Mouse (Mus musculus): ENCODE data around the gene Grin2b.
"Not testable (repeated sequence)": the region's sequence is repeated elsewhere in the genome, so short reads cannot be mapped to it uniquely, and the experiment has no call there.

Grin2b gene

DNA sequence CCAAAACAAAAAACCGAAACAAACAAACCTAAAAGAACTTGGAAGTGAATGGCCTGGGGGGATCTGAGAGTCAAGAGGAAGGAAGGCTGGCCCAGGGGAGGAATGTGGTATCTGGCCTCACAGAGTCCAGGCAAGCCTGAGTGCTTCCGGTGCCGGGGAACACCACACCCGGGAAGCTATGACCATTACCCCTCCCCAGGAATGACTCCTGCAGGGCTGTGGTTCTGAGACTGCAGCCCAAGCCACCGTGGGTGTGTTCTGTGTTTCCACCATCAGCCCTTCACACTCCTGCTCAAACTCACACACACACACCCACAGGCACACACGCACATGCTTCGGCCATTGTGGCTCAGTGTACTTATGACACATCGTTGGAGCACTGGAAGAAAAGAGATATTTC lies 459.6 kb downstream of the Grin2b start:
- in situ Hi-C loops (cut with MboI; ENCODE audit: unreplicated experiment in 2 of 2), result no loop called here

GRCm38 (mm10) chr6:135706850-135707522 lies 466.3 kb downstream of the Grin2b start:
- in situ Hi-C loops (cut with MboI; ENCODE audit: unreplicated experiment in 2 of 2), result not testable (repeated sequence)

DNA sequence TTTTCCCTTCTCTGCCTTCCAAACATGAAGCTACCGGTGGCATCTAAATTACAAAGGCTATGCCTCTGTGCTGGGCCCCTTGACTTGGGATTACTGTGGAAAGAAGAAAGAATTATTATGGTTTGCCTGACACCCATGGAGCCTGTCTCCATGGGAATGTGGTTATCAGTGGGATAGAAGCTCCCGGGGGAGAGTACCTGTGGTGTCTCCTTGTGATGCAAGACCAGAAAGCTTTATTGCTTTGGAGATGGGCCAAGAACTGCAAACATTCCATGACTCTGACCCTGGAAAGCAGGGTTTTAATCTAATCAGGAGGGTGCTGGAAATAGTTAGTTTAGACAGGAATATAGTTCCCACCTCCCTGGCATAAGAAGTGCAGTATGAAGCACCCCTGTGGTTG lies 469.7 kb downstream of the Grin2b start:
- in situ Hi-C loops (cut with MboI; ENCODE audit: unreplicated experiment in 2 of 2), result no loop called here

- in situ Hi-C loops (cut with MboI; ENCODE audit: unreplicated experiment in 2 of 2), result no loop called here
These were observed 471.9 kb downstream of the Grin2b start for GRCm38 (mm10) chr6:135701361-135701760.

GRCm38 (mm10) chr6:135700717-135701345 lies 472.5 kb downstream of the Grin2b start:
- in situ Hi-C loops (cut with MboI; ENCODE audit: unreplicated experiment in 2 of 2), result no loop called here

GRCm38 (mm10) chr6:135692533-135692932 lies 480.8 kb downstream of the Grin2b start:
- in situ Hi-C loops (cut with MboI; ENCODE audit: unreplicated experiment in 2 of 2), result no loop called here

DNA sequence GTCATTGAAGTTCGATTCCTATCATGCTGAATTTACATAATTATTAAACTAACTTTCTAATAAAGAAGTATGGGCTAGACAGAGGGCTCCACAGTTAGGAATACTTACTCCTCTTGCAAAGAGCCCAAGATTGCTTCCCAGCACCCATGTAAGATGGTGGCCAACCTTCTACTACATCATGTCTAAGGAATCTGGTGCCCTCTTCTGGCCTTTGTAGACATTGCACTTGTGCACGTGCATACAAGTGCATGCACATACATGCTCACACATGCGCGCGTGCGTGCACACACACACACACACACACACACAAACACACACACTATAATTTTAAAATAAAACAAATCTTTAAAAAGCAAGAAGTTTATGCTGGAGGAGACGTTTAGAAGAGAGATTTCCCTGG lies 481.8 kb downstream of the Grin2b start:
- in situ Hi-C loops (cut with MboI; ENCODE audit: unreplicated experiment in 2 of 2), result no loop called here

DNA sequence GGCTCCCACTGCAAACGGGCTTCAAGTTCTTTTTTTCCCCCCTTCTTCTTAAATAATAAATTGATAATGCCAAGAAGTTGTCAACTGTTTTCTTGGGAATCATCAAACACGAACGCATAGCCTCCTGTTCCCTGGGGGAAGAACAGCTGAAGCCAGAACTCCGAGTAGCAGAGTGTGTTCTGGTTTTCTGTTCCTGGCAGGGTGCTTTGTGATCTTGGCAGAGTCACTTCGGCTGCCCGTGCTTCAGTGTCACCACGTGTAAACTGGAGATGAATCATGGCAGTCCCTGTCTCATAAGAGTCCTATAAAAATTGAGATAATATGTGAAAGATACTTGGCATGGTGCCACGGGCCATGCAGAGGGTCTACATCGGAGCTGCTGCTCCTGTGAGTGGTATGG lies 485.4 kb downstream of the Grin2b start:
- in situ Hi-C loops (cut with MboI; ENCODE audit: unreplicated experiment in 2 of 2), result no loop called here

DNA sequence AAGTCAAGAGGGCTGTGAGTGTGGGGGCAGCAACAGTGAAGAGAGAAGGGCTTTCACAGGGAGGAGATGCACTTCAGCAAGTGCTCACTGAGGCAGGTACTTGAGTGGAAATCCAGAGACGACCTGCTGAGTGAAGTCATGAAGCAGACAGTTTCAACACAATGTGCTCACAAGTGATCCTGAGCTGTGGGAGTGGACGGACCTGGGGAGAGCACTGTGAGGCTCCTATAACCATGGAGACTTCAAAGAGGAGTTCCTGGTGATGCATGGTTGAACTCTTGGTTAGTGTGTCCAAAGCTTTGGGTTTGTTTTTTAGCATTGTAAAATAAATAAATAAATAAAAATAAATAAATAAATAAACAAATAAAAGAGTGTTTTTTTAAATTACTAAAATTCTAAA lies 489.1 kb downstream of the Grin2b start:
- in situ Hi-C loops (cut with MboI; ENCODE audit: unreplicated experiment in 2 of 2), result no loop called here

DNA sequence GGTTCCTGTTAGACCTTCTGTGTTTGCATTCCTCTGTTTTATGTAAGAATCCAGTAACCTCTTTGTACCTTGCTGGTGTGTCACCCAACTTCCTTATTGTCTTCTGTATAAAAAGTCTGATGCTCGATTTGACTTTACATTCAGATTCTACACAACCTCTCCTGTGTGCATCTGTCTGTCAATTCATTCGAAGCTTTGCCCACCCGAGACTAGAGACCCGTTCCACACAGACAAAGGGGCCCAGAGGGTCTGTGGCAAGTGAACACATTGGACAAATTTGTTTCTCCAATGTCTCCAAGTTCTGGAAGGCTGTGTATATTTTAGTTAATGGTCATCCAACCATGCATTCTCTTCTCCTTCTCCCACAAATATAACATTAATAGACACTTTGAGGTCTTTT lies 491.9 kb downstream of the Grin2b start:
- in situ Hi-C loops (cut with MboI; ENCODE audit: unreplicated experiment in 2 of 2), result not testable (repeated sequence)

GRCm38 (mm10) chr6:135680105-135680710 lies 493.1 kb downstream of the Grin2b start:
- in situ Hi-C loops (cut with MboI; ENCODE audit: unreplicated experiment in 2 of 2), result no loop called here

DNA sequence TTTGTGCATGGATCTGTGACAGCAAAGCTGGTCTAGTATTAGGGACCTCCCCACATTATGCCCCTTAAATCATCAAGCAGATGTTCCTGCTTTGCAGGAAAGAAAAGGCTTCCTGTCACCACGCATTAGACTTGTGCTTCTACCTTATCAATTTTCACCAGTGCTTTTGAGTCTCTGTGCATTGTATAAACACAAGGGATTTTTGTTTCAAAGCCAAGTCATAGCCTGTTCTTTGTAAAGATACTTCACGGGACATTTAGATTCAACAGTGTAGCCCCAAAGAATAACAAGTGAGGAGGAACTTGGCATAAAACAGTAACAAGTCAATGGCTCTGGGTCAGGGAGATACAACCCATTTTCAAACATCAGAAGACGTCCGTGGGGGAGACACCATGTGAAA lies 498.9 kb downstream of the Grin2b start:
- in situ Hi-C loops (cut with MboI; ENCODE audit: unreplicated experiment in 2 of 2), result no loop called here

DNA sequence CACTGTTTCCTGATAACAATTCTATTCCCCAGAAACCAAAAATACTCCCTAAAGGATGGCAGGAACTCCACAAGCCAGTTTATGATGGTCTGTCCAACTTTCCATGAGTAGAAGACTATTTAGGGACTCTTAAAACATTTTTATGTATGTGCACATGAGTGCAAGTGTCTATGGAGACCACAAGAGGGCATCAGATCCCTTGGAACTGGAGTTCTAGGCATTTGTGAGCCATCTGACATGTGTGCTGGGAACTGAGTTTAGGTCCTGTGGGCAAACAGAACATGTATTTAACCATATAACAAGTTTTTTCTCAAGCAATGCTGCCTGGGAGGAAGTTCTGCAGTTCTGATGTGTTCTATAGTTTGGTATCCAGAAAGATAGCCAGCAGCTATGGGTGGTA lies 501.3 kb downstream of the Grin2b start:
- in situ Hi-C loops (cut with MboI; ENCODE audit: unreplicated experiment in 2 of 2), result no loop called here
